Mouse (Mus musculus) liver, embryonic 12.5 days (tissue): ENCODE data around the gene Pgm2l1. TPM values are rescaled to one million over a fixed set of nuclear protein-coding genes. Genes with fewer than 3 reads are reported as not detected.
A peak's percentile ranks its signal among the peaks of the same experiment; 100 is the strongest.

Source experiments
- ATAC-seq: fragments of 200-750 bp; cut with Nextera tagmentation; 2 replicates; pipeline ENCODE4 v1.8.0; 2017; ENCODE audit warnings: moderate number of reproducible peaks, mild to moderate bottlenecking, moderate library complexity
- H3K27ac ChIP-seq: fragments of 300-500 bp; sonication (generic); 2 replicates; pipeline ENCODE4 v1.5.1; 2016; ENCODE audit warnings: mild to moderate bottlenecking
- H3K27me3 ChIP-seq: fragments of 300-500 bp; sonication (generic); replicated peaks from 2 replicates; pipeline ENCODE4 v1.6.1; 2016; ENCODE audit warnings: mild to moderate bottlenecking, moderate library complexity
- H3K36me3 ChIP-seq: fragments of 300-500 bp; sonication (generic); 2 replicates; pipeline ENCODE4 v1.6.1; 2016; ENCODE audit warnings: mild to moderate bottlenecking, moderate library complexity
- H3K4me1 ChIP-seq: fragments of 300-500 bp; sonication (generic); 2 replicates; pipeline ENCODE4 v1.6.1; 2016
- H3K4me2 ChIP-seq: fragments of 300-500 bp; sonication (generic); 2 replicates; pipeline ENCODE4 v1.6.1; 2016; ENCODE audit warnings: mild to moderate bottlenecking, moderate library complexity
- H3K4me3 ChIP-seq: fragments of 300-500 bp; sonication (generic); 2 replicates; pipeline ENCODE4 v1.5.1; 2016; ENCODE audit warnings: mild to moderate bottlenecking, moderate library complexity
- H3K9ac ChIP-seq: fragments of 300-500 bp; sonication (generic); 2 replicates; pipeline ENCODE4 v1.6.1; 2016; ENCODE audit warnings: mild to moderate bottlenecking, moderate library complexity
- H3K9me3 ChIP-seq: fragments of 300-500 bp; sonication (generic); replicated peaks from 2 replicates; pipeline ENCODE4 v1.6.1; 2016; ENCODE audit warnings: mild to moderate bottlenecking, moderate library complexity
- WGBS: fragments of 180-500 bp; shearing (Covaris S2); methylation state at CpG from one replicate; pipeline ENCODE4 v1.1.7; 2016; ENCODE audit not compliant: insufficient replicate concordance; 5-methylcytosine and 5-hydroxymethylcytosine counted together
- polyA plus RNA-seq: library from polyadenylated mRNA; unstranded; fragments of >200 nt; fragmentation: Nextera tagmentation; extraction: Ambion mirVana; gene quantifications from 2 replicates; pipeline ENCODE4 v1.2.1, GENCODE M21; 2016

The Pgm2l1 gene
- polyA plus RNA-seq, 1 experiment from 2014 or later: 2.3 TPM

DNA sequence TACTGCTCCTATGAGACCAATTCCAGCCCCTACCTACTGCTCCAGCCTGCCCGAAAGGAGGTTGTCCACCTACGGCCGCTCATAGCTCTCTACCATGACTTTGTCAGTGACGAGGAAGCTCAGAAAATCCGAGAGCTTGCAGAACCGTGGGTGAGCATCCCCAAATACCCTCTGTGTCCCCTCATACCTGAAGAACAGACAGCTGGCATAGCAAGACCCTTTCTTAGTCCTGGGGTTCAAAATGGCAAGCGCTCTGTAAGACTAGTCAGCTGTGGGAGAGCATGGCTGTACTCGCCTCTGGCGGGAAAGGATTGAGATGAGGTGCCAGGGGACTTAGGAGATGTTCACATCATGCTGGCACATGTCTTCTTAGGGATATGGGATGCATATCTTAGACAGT lies 78.7 kb downstream of the Pgm2l1 start:
- no peaks in the 10 kb centered on the region for H3K9me3 ChIP-seq
- no peak for ATAC-seq
- no peaks in the 10 kb centered on the region for H3K36me3 ChIP-seq
- H3K9ac ChIP-seq: no peak overlapping the region
- H3K27ac ChIP-seq: no peak overlapping the region
- 74% methylated on average over 9 of the region's 9 CpGs for WGBS
- no peak overlapping the region for H3K4me3 ChIP-seq
- no peak overlapping the region for H3K4me2 ChIP-seq
- H3K27me3 ChIP-seq: 0 out of 2 replicates have a peak, but pooled peaks cover 11% of the 10 kb centered on the region
- H3K4me1 ChIP-seq: peaks cover 31% of the 10 kb centered on the region

GRCm38 (mm10) chr7:100307872-100308653 lies 80.9 kb downstream of the Pgm2l1 start:
- 71% methylated on average over 6 of the region's 6 CpGs for WGBS
- Histone ChIP-seq H3K27me3 (0 out of 2 replicates have a peak, but pooled peaks cover 6% of the 10 kb centered on the region), H3K36me3 (no peaks in the 10 kb centered on the region), H3K9ac (no peak overlapping the region), H3K4me1 (peaks cover 30% of the 10 kb centered on the region), H3K9me3 (no peaks in the 10 kb centered on the region), H3K27ac (no peak overlapping the region), H3K4me2 (no peak overlapping the region), H3K4me3 (no peak overlapping the region)
- ATAC-seq: no peak

GRCm38 (mm10) chr7:100309216-100309615 lies 82.0 kb downstream of the Pgm2l1 start:
- no peak for ATAC-seq
- peaks cover 33% of the 10 kb centered on the region for H3K4me1 ChIP-seq
- no peaks in the 10 kb centered on the region for H3K9me3 ChIP-seq
- H3K27me3 ChIP-seq: 0 out of 2 replicates have a peak, but pooled peaks cover 6% of the 10 kb centered on the region
- H3K4me3 ChIP-seq: no peak overlapping the region
- WGBS: 41% methylated on average over 1 of the region's 1 CpGs
- no peaks in the 10 kb centered on the region for H3K36me3 ChIP-seq
- no peak overlapping the region for H3K27ac ChIP-seq
- H3K4me2 ChIP-seq: no peak overlapping the region
- no peak overlapping the region for H3K9ac ChIP-seq

DNA sequence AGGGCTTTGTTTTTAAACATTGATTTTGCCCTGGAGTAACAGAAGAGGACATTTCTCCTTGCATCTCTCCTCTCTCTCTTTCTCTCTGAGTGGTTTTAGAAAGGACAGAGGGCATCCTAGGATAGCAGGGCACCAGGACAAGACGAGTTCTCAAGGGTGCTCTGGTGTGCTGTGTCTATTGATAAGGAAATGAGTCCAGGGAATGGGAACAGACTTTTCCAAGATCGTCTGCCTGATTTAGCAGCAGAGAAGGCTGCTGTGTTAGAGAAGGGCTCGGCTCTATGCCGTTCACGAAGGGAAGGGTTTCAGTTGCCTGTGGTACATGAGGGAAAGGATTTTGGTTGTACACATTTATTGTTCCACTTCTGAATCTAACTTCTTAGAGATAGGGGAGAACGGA lies 82.5 kb downstream of the Pgm2l1 start:
- H3K9ac ChIP-seq: no peak overlapping the region
- H3K4me1 ChIP-seq: peaks cover 33% of the 10 kb centered on the region
- H3K4me2 ChIP-seq: no peak overlapping the region
- no peaks in the 10 kb centered on the region for H3K9me3 ChIP-seq
- 0 out of 2 replicates have a peak, but pooled peaks cover 6% of the 10 kb centered on the region for H3K27me3 ChIP-seq
- WGBS: 40% methylated on average over 6 of the region's 6 CpGs
- no peaks in the 10 kb centered on the region for H3K36me3 ChIP-seq
- ATAC-seq: no peak
- H3K4me3 ChIP-seq: no peak overlapping the region
- H3K27ac ChIP-seq: no peak overlapping the region

DNA sequence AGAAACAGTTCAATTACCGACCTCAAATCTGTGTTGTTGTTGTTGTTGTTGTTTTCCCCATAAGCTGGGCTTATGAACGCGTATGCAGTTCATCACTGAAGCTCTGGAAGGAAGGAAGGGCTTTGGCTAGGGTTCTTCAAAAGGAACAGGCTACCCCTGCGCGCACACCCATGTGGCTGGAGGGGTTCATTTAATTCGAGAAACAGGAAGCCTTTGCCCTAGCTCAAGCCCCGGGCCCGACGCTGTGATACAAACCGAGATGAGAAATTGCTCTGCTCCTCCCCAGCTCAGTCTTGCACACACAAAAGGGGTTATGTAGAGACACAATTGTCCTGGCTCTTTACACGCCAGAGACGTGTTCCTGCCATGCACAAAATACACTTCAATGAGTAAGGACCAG lies 83.1 kb downstream of the Pgm2l1 start:
- no peak overlapping the region for H3K27ac ChIP-seq
- ATAC-seq: no peak
- H3K4me1 ChIP-seq: peaks cover 33% of the 10 kb centered on the region
- H3K9ac ChIP-seq: no peak overlapping the region
- no peaks in the 10 kb centered on the region for H3K9me3 ChIP-seq
- no peaks in the 10 kb centered on the region for H3K36me3 ChIP-seq
- WGBS: 59% methylated on average over 12 of the region's 12 CpGs
- no peak overlapping the region for H3K4me2 ChIP-seq
- no peak overlapping the region for H3K4me3 ChIP-seq
- H3K27me3 ChIP-seq: 0 out of 2 replicates have a peak, but pooled peaks cover 6% of the 10 kb centered on the region

DNA sequence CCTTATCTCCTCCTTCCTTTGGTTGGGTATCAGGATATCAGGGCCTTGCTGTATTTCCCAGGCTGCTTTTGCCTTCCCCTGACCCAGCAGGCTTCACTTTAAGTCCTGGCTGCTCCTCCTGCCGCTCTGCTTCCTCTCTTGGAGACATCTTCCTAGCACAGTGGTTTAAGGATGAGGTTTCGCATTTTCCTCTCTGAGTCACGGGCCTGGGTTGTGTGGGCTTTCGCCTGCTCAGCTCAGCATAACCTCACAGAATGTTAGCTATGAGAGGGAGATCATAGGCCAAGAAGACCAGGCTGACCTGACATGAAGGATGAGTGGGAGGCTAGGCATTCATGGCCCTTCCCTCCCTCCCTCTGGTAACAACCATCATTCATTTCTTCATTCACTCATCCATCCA lies 85.5 kb downstream of the Pgm2l1 start:
- Histone ChIP-seq H3K9me3 (no peaks in the 10 kb centered on the region), H3K4me2 (no peak overlapping the region), H3K27ac (no peak overlapping the region), H3K4me3 (no peak overlapping the region), H3K36me3 (no peaks in the 10 kb centered on the region), H3K9ac (no peak overlapping the region), H3K27me3 (0 out of 2 replicates have a peak, but pooled peaks cover 6% of the 10 kb centered on the region), H3K4me1 (peaks cover 50% of the 10 kb centered on the region)
- no peak for ATAC-seq
- 33% methylated on average over 4 of the region's 4 CpGs for WGBS

- H3K27me3 ChIP-seq: 0 out of 2 replicates have a peak, but pooled peaks cover 4% of the 10 kb centered on the region
- H3K9ac ChIP-seq: no peak overlapping the region
- peak; percentile 83 for ATAC-seq
- H3K4me2 ChIP-seq: peak overlapping the region; percentile 28
- H3K4me1 ChIP-seq: peaks cover 36% of the 10 kb centered on the region
- peak overlapping the region; percentile 8; the same call in 1 of the 2 replicates for H3K27ac ChIP-seq
- H3K9me3 ChIP-seq: no peaks in the 10 kb centered on the region
- H3K4me3 ChIP-seq: no peak overlapping the region
- 17% methylated on average over 8 of the region's 8 CpGs for WGBS
- H3K36me3 ChIP-seq: no peaks in the 10 kb centered on the region; the same call in 1 of the 2 replicates
Observed at GRCm38 (mm10) chr7:100316924-100317323, 89.7 kb downstream of the Pgm2l1 start.

DNA sequence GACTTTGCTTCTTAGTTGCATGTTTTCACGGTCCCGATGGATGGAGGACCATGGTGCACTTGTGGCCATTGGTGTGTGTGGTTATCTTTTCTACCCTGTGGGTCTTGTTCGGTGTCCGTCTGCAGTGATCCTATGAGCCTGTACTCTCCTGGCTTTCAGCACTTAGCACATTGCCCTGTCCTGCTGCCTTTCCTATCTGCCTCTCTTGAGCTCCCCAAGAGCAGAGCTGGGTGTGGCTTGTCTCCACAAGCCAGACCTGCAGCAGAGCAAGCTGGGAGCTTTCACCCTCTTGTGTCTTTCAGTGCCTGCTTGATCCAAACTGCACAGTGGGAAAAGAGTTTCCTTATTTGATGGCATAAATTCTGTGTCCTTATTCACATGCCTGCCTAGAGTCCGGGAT lies 90.3 kb downstream of the Pgm2l1 start:
- peak; percentile 71 for ATAC-seq
- H3K4me1 ChIP-seq: peaks cover 35% of the 10 kb centered on the region
- H3K27me3 ChIP-seq: 0 out of 2 replicates have a peak, but pooled peaks cover 4% of the 10 kb centered on the region
- H3K27ac ChIP-seq: peak overlapping the region; percentile 8; the same call in 1 of the 2 replicates
- peak overlapping the region; percentile 28 for H3K4me2 ChIP-seq
- no peaks in the 10 kb centered on the region for H3K9me3 ChIP-seq
- H3K4me3 ChIP-seq: no peak overlapping the region
- no peak overlapping the region for H3K9ac ChIP-seq
- WGBS: 78% methylated on average over 5 of the region's 5 CpGs
- no peaks in the 10 kb centered on the region; the same call in 1 of the 2 replicates for H3K36me3 ChIP-seq

DNA sequence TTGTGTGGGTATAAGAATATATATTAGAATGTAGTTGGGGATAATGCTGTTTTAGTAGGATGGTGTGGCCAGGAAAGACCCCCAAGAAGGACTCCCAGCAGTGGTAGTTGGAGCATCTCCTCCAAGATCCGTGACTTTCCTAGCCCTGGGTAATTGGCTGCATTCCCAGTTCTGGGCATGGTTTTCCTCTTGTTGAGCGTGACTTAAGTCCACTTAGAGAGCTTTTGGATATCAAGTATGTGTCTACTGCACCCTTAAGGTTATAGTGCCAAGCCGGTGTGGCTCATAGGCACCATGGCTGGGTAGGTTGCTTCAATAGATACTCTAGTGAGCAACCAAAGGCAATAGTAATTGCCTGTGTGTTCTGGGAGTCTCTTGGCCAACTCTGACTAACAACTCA lies 96.5 kb downstream of the Pgm2l1 start:
- no peak for ATAC-seq
- H3K9ac ChIP-seq: no peak overlapping the region
- H3K4me1 ChIP-seq: no peaks in the 10 kb centered on the region
- no peak overlapping the region for H3K4me2 ChIP-seq
- H3K9me3 ChIP-seq: no peaks in the 10 kb centered on the region
- H3K36me3 ChIP-seq: peaks cover 28% of the 10 kb centered on the region
- no peak overlapping the region for H3K4me3 ChIP-seq
- H3K27me3 ChIP-seq: 0 out of 2 replicates have a peak, but pooled peaks cover 4% of the 10 kb centered on the region
- WGBS: 80% methylated on average over 3 of the region's 3 CpGs
- no peak overlapping the region for H3K27ac ChIP-seq

DNA sequence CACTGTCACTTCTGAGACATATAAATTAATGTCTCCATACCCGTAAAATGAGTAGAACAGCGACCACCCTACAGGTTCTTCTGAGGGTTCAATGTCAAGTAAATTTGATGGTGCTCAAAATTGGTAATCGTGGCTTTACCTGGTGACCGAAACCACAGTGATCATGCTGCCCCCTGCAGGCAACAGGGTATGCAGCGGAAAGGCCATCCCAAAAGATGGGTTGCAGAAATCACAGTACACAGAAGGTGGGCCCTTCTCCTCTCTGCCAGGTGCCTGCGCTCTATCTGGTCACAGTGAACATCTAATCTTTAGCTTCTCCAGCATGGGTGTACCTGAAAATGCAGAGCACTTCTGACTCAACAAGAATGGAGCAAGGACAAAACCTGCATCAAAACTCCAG lies 98.3 kb downstream of the Pgm2l1 start:
- no peaks in the 10 kb centered on the region for H3K9me3 ChIP-seq
- H3K4me1 ChIP-seq: no peaks in the 10 kb centered on the region
- H3K27me3 ChIP-seq: no peaks in the 10 kb centered on the region
- H3K27ac ChIP-seq: no peak overlapping the region
- H3K4me3 ChIP-seq: no peak overlapping the region
- WGBS: 68% methylated on average over 6 of the region's 6 CpGs
- H3K4me2 ChIP-seq: no peak overlapping the region
- peaks cover 42% of the 10 kb centered on the region for H3K36me3 ChIP-seq
- no peak for ATAC-seq
- no peak overlapping the region for H3K9ac ChIP-seq

DNA sequence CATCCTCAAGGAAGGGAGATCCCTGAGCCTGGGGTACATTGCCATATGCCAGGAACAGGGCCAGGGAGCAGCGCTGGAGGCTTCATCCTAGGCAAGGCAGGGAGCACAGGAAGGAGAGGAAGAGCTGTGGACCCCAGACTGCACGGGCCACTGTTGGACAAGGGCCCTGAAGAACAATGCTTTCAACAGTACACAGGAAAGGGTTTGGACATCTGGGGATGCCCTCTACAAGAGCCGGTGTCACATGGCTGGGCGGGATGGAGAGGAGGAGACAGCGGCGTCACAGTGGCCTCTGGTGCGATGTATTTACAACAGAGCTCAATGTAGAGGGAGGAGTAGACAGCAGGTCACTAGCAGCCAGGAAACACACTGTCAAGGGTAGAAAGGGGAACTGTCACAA lies 100.3 kb downstream of the Pgm2l1 start:
- Histone ChIP-seq H3K9me3 (no peaks in the 10 kb centered on the region), H3K4me2 (no peak overlapping the region), H3K4me3 (no peak overlapping the region), H3K4me1 (no peaks in the 10 kb centered on the region), H3K27ac (no peak overlapping the region), H3K27me3 (no peaks in the 10 kb centered on the region), H3K9ac (no peak overlapping the region), H3K36me3 (peaks cover 62% of the 10 kb centered on the region)
- ATAC-seq: no peak
- WGBS: 81% methylated on average over 7 of the region's 7 CpGs
